Mouse (Mus musculus): Measurements from ENCODE around the gene Ppp1r14a. TPM values are rescaled to one million over a fixed set of nuclear protein-coding genes. Genes with fewer than 3 reads are reported as not detected.

Ppp1r14a gene
- polyA plus RNA-seq, 1 experiment from 2014 or later, result 5.5 TPM

DNA sequence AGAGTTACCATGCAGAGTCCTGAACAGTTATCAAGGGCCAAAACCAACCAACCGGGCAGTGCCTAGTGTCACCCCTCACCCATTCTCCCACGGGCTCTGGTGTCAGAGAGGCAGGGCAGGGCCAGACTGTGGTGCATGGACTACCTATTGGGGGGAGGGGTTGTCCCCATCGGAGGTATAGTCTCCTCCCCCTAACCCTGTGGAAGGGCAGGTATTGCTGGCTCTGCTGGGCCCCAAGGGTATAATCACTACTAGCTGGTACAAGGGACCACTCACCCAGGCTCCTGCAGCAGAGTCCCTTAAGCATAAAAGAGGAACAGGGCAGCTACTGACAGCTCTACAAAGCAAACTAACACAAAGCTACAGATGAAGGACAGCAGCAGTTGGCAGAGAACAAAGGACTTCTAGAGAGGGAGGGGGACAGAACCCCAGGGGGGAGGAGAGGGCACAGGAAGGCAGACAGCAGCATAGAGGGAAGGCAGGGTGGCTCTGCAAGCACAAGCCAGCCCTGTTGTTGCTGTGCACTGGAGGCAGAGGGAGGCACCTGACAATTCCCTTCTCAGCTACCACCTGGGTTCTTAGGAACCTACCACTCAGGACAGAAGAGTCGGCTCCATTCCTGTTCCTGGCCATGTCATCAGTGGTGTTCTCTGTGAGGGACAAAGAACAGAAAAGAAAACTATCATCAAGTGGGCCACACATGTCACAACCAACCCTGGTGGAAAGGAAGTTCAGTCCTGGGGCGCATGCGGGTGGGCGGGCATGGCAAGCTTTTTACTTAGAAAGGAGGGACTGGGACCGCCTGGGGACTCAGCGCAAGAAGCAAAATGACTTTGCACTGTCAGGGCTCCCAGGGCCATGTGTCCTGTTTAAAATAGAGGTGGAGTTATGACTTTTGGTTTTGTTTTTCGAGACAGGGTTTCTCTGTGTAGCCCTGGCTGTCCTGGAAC is 29.1 kb upstream of the Ppp1r14a start:
- Histone ChIP-seq H3K27ac (ENCODE audit: low read depth) (no peak overlapping the region), H3K27me3 (ENCODE audit: insufficient read depth, low read length) (no peaks in the 10 kb centered on the region), H3K36me3 (replicated peaks; ENCODE audit: insufficient read depth, low read length) (peaks cover 15% of the 10 kb centered on the region; the same call in 1 of the 2 replicates), H3K9me3 (ENCODE audit: low read length) (no peaks in the 10 kb centered on the region), H3K4me1 (ENCODE audit: insufficient read depth) (no peaks in the 10 kb centered on the region), H3K4me3 (ENCODE audit: low read depth, low read length) (no peak overlapping the region), H3K4me2 (ENCODE audit: low read depth, low read length) (no peak overlapping the region), H3K9ac (replicated peaks) (no peak overlapping the region)
- TF ChIP-seq CTCF (IDR thresholded peaks at IDR 0.05; ENCODE audit: low read depth) (no peak), EP300 (IDR thresholded peaks at IDR 0.05; ENCODE audit: low read depth) (no peak)
- DNase-seq (no peak), ATAC-seq (no peak)
- 71% methylated on average over 10 of the region's 10 CpGs for WGBS (ENCODE audit: insufficient replicate concordance)

DNA sequence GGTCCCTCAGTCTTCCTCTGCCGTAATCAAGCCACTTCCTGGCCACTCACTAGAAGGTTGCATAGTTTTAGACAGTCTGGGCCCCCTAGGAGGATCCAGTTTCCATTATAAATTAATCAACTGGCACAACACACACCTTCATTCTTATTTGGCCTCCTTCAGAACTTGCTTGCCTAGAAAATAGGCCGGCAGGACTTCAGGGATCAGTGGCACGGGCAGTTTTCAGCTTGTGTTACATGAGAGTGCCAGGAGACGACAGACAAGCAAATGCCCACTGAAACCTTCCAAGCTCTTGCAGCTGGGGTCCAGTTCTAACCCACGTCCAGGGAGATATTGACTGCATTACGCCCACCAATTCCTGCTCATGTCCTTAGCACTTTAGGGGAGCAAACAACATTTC is 27.0 kb upstream of the Ppp1r14a start:
- Histone ChIP-seq H3K4me1 (ENCODE audit: insufficient read depth) (no peaks in the 10 kb centered on the region), H3K4me3 (ENCODE audit: low read depth, low read length) (no peak overlapping the region), H3K27ac (ENCODE audit: low read depth) (no peak overlapping the region), H3K9me3 (ENCODE audit: low read length) (no peaks in the 10 kb centered on the region), H3K36me3 (replicated peaks; ENCODE audit: insufficient read depth, low read length) (peaks cover 9% of the 10 kb centered on the region; the same call in 1 of the 2 replicates), H3K9ac (replicated peaks) (no peak overlapping the region), H3K27me3 (ENCODE audit: insufficient read depth, low read length) (no peaks in the 10 kb centered on the region), H3K4me2 (ENCODE audit: low read depth, low read length) (no peak overlapping the region)
- ATAC-seq (no peak), DNase-seq (no peak)
- 74% methylated on average over 6 of the region's 6 CpGs for WGBS (ENCODE audit: insufficient replicate concordance)
- TF ChIP-seq CTCF (IDR thresholded peaks at IDR 0.05; ENCODE audit: low read depth), result no peak
- no peak for TF ChIP-seq EP300 (IDR thresholded peaks at IDR 0.05; ENCODE audit: low read depth)

DNA sequence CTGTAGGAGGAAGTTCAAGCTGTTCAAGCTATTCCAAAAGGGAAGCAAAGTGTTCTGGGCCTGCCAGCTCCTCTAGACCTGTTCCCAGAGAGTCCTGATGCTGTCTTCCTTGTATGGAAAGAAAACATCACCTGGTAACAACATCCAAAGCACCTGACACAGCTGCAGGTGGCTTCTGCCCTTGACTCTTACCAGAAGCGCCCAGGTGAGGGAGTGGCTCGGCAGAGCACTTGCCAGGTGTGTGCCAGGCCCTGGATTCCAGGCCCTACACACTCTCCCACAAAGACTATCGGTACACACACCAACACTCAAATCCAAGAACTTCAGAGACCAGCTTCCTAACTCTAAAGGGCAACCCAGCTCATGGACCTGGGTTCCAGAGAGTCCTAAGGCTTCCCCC is 25.3 kb upstream of the Ppp1r14a start:
- Histone ChIP-seq H3K9me3 (ENCODE audit: low read length) (no peaks in the 10 kb centered on the region), H3K27ac (ENCODE audit: low read depth) (no peak overlapping the region), H3K4me3 (ENCODE audit: low read depth, low read length) (no peak overlapping the region), H3K9ac (replicated peaks) (no peak overlapping the region), H3K4me1 (ENCODE audit: insufficient read depth) (no peaks in the 10 kb centered on the region), H3K27me3 (ENCODE audit: insufficient read depth, low read length) (no peaks in the 10 kb centered on the region), H3K4me2 (ENCODE audit: low read depth, low read length) (no peak overlapping the region), H3K36me3 (replicated peaks; ENCODE audit: insufficient read depth, low read length) (peaks cover 4% of the 10 kb centered on the region; the same call in 1 of the 2 replicates)
- DNase-seq, result no peak
- ATAC-seq, result no peak
- TF ChIP-seq EP300 (IDR thresholded peaks at IDR 0.05; ENCODE audit: low read depth) (no peak), CTCF (IDR thresholded peaks at IDR 0.05; ENCODE audit: low read depth) (no peak)
- 76% methylated on average over 3 of the region's 3 CpGs for WGBS (ENCODE audit: insufficient replicate concordance)

DNA sequence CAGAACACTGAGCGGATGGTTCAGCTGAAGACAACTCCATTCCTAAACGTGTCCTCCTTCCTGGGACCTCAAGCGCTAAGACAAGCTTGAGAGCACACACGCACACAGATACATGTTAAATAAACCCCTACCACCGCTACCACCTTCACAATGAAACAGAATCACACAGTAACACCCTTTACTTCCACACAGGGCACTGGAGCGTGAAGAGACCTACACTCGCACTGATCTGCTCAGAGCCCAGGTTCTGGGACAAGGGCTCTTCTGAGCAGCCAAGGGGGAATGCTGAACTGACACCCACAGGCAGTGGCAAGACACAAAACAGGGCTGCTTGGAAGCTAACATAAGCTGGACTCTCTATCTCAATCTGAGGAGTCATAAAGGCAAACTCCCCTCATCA is 23.5 kb upstream of the Ppp1r14a start:
- Histone ChIP-seq H3K9me3 (ENCODE audit: low read length) (no peaks in the 10 kb centered on the region), H3K4me1 (ENCODE audit: insufficient read depth) (no peaks in the 10 kb centered on the region), H3K27me3 (ENCODE audit: insufficient read depth, low read length) (no peaks in the 10 kb centered on the region), H3K4me3 (ENCODE audit: low read depth, low read length) (no peak overlapping the region), H3K9ac (replicated peaks) (no peak overlapping the region), H3K36me3 (replicated peaks; ENCODE audit: insufficient read depth, low read length) (no peaks in the 10 kb centered on the region), H3K4me2 (ENCODE audit: low read depth, low read length) (no peak overlapping the region), H3K27ac (ENCODE audit: low read depth) (no peak overlapping the region)
- TF ChIP-seq EP300 (IDR thresholded peaks at IDR 0.05; ENCODE audit: low read depth), result no peak
- no peak for TF ChIP-seq CTCF (IDR thresholded peaks at IDR 0.05; ENCODE audit: low read depth)
- WGBS (ENCODE audit: insufficient replicate concordance), result 69% methylated on average over 7 of the region's 7 CpGs
- no peak for DNase-seq
- no peak for ATAC-seq

DNA sequence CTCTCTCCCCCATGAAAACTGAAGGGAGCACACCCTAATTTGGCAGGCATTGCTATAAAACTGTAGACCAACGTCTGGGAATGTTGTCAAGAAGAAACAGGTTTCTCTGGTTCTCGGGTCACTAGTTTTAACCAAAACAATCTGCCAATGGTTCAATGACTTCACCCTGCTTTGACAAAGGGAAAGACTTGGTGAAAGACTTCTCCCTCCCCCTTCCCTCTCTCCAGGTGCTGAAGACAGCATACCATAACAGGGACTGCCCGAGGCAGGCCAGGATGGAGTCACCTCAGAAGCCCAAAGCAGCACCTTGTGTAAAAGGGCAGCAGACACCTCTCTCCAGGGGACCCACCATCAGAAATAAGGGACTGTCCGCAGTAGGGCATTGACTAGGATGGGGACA is 22.2 kb upstream of the Ppp1r14a start:
- TF ChIP-seq EP300 (IDR thresholded peaks at IDR 0.05; ENCODE audit: low read depth) (no peak), CTCF (IDR thresholded peaks at IDR 0.05; ENCODE audit: low read depth) (no peak)
- Histone ChIP-seq H3K27ac (ENCODE audit: low read depth) (no peak overlapping the region), H3K36me3 (replicated peaks; ENCODE audit: insufficient read depth, low read length) (no peaks in the 10 kb centered on the region), H3K9me3 (ENCODE audit: low read length) (no peaks in the 10 kb centered on the region), H3K4me3 (ENCODE audit: low read depth, low read length) (no peak overlapping the region), H3K27me3 (ENCODE audit: insufficient read depth, low read length) (no peaks in the 10 kb centered on the region), H3K9ac (replicated peaks) (no peak overlapping the region), H3K4me2 (ENCODE audit: low read depth, low read length) (no peak overlapping the region), H3K4me1 (ENCODE audit: insufficient read depth) (no peaks in the 10 kb centered on the region)
- DNase-seq (no peak), ATAC-seq (no peak)
- WGBS (ENCODE audit: insufficient replicate concordance), result 73% methylated on average over 4 of the region's 4 CpGs

DNA sequence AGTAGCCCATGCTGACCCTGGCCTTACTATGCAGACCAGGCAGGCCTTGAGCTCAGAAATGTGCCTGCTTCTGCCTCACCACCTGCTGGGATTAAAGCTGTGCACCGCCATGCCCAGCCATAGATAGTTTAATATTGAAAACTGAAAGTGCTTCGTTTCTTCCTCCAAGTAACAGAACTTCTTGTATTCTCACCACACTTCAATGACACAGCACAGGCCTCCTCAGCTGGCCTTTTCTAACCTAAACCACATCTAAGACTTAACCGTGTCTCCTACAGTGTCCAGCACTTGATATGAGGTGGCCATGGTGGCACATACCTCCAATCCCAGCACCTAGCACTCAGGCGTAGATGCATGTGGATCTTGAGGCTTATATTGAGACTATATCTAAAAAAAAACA is 18.7 kb upstream of the Ppp1r14a start:
- Histone ChIP-seq H3K4me1 (ENCODE audit: insufficient read depth) (no peaks in the 10 kb centered on the region), H3K9me3 (ENCODE audit: low read length) (no peaks in the 10 kb centered on the region), H3K27me3 (ENCODE audit: insufficient read depth, low read length) (no peaks in the 10 kb centered on the region), H3K36me3 (replicated peaks; ENCODE audit: insufficient read depth, low read length) (no peaks in the 10 kb centered on the region), H3K4me2 (ENCODE audit: low read depth, low read length) (no peak overlapping the region), H3K4me3 (ENCODE audit: low read depth, low read length) (no peak overlapping the region), H3K9ac (replicated peaks) (no peak overlapping the region), H3K27ac (ENCODE audit: low read depth) (no peak overlapping the region)
- no peak for ATAC-seq
- DNase-seq, result no peak
- WGBS (ENCODE audit: insufficient replicate concordance), result 69% methylated on average over 4 of the region's 4 CpGs
- no peak for TF ChIP-seq CTCF (IDR thresholded peaks at IDR 0.05; ENCODE audit: low read depth)
- TF ChIP-seq EP300 (IDR thresholded peaks at IDR 0.05; ENCODE audit: low read depth), result no peak

Data from liver, postnatal 0 days (tissue).